Mouse (Mus musculus) stomach, embryonic 16.5 days (tissue): ENCODE results near the gene Cplx3. TPM values are rescaled to one million over a fixed set of nuclear protein-coding genes. Genes with fewer than 3 reads are reported as not detected.

Experiments used
- ATAC-seq: fragments of 200-750 bp; cut with Nextera tagmentation; 2 replicates; pipeline ENCODE4 v1.8.0; 2017; ENCODE audit warnings: moderate number of reproducible peaks, moderate TSS enrichment; ENCODE audit not compliant: insufficient read depth, low FRiP score
- H3K27ac ChIP-seq: fragments of 300-500 bp; sonication (generic); 2 replicates; pipeline ENCODE4 v1.5.1; 2014; ENCODE audit warnings: low read length
- H3K27me3 ChIP-seq: fragments of 300-500 bp; sonication (generic); 2 replicates; pipeline ENCODE4 v1.6.1; 2014; ENCODE audit warnings: low read length, control low read depth, mixed read lengths; ENCODE audit not compliant: control insufficient read depth, insufficient read depth
- H3K36me3 ChIP-seq: fragments of 300-500 bp; sonication (generic); 2 replicates; pipeline ENCODE4 v1.6.1; 2014; ENCODE audit warnings: low read length; ENCODE audit not compliant: control insufficient read depth, insufficient read depth
- H3K4me1 ChIP-seq: fragments of 300-500 bp; sonication (generic); 2 replicates; pipeline ENCODE4 v1.6.1; 2014; ENCODE audit warnings: low read length, control low read depth, mixed read lengths; ENCODE audit not compliant: control insufficient read depth, insufficient read depth
- H3K4me2 ChIP-seq: fragments of 300-500 bp; sonication (generic); 2 replicates; pipeline ENCODE4 v1.6.1; 2014; ENCODE audit warnings: low read depth, low read length, mixed read lengths
- H3K4me3 ChIP-seq: fragments of 300-500 bp; sonication (generic); replicated peaks from 2 replicates; pipeline ENCODE4 v1.5.1; 2014; ENCODE audit warnings: mild to moderate bottlenecking, low read length
- H3K9ac ChIP-seq: fragments of 300-500 bp; sonication (generic); 2 replicates; pipeline ENCODE4 v1.6.1; 2014; ENCODE audit warnings: low read length
- H3K9me3 ChIP-seq: fragments of 300-500 bp; sonication (generic); replicated peaks from 2 replicates; pipeline ENCODE4 v1.6.1; 2016; ENCODE audit warnings: low read length, control low read depth; ENCODE audit not compliant: control insufficient read depth
- WGBS: fragments of 180-500 bp; shearing (Covaris S2); extraction: QIAGEN DNeasy Blood & Tissue Kit; methylation state at CpG from one replicate; pipeline ENCODE4 v1.1.7; 2014; 5-methylcytosine and 5-hydroxymethylcytosine counted together
- polyA plus RNA-seq: library from polyadenylated mRNA; unstranded; fragments of >200 nt; fragmentation: Nextera tagmentation; extraction: Ambion mirVana; gene quantifications from 2 replicates; pipeline ENCODE4 v1.2.1, GENCODE M21; 2015

The Cplx3 gene
- polyA plus RNA-seq, 1 experiment from 2014 or later: not detected

- Histone ChIP-seq H3K4me3 (peak overlapping the region; percentile 32), H3K27ac (peak overlapping the region; percentile 95), H3K4me1 (peaks cover 69% of the 10 kb centered on the region), H3K9ac (peak overlapping the region; percentile 59), H3K27me3 (no peaks in the 10 kb centered on the region), H3K36me3 (no peaks in the 10 kb centered on the region), H3K9me3 (no peaks in the 10 kb centered on the region), H3K4me2 (peak overlapping the region; percentile 57)
- peak; percentile 61 for ATAC-seq
- 4% methylated on average over 15 of the region's 15 CpGs for WGBS
Measured at GRCm38 (mm10) chr9:57640384-57640783, 34.3 kb upstream of the Cplx3 start.

GRCm38 (mm10) chr9:57639661-57640328 lies 33.7 kb upstream of the Cplx3 start:
- Histone ChIP-seq H3K27ac (peak overlapping the region; percentile 95), H3K36me3 (no peaks in the 10 kb centered on the region), H3K27me3 (no peaks in the 10 kb centered on the region), H3K9me3 (no peaks in the 10 kb centered on the region), H3K4me3 (peak overlapping the region; percentile 32), H3K4me1 (peaks cover 69% of the 10 kb centered on the region), H3K9ac (peak overlapping the region; percentile 59), H3K4me2 (peak overlapping the region; percentile 57)
- no peak for ATAC-seq
- 60% methylated on average over 5 of the region's 5 CpGs for WGBS

- 33% methylated on average over 8 of the region's 8 CpGs for WGBS
- no peaks in the 10 kb centered on the region for H3K36me3 ChIP-seq
- H3K27ac ChIP-seq: peak overlapping the region; percentile 95
- H3K4me1 ChIP-seq: peaks cover 68% of the 10 kb centered on the region
- H3K9me3 ChIP-seq: no peaks in the 10 kb centered on the region
- H3K4me3 ChIP-seq: peak overlapping the region; percentile 20; the same call in 1 of the 2 replicates
- peak overlapping the region; percentile 59 for H3K9ac ChIP-seq
- ATAC-seq: peak; percentile 87
- no peaks in the 10 kb centered on the region for H3K27me3 ChIP-seq
- H3K4me2 ChIP-seq: peak overlapping the region; percentile 57
Measured at GRCm38 (mm10) chr9:57638651-57639459, 32.8 kb upstream of the Cplx3 start.

GRCm38 (mm10) chr9:57637741-57638322 lies 31.8 kb upstream of the Cplx3 start:
- peak; percentile 49; the same call in 1 of the 2 replicates for ATAC-seq
- H3K36me3 ChIP-seq: no peaks in the 10 kb centered on the region
- H3K27ac ChIP-seq: peak overlapping the region; percentile 95
- 7% methylated on average over 6 of the region's 6 CpGs for WGBS
- peak overlapping the region; percentile 57 for H3K4me2 ChIP-seq
- peak overlapping the region; percentile 59 for H3K9ac ChIP-seq
- no peaks in the 10 kb centered on the region for H3K9me3 ChIP-seq
- no peaks in the 10 kb centered on the region for H3K27me3 ChIP-seq
- peaks cover 63% of the 10 kb centered on the region for H3K4me1 ChIP-seq
- peak overlapping the region; percentile 20 for H3K4me3 ChIP-seq

- Histone ChIP-seq H3K27me3 (no peaks in the 10 kb centered on the region), H3K4me1 (peaks cover 62% of the 10 kb centered on the region), H3K9me3 (no peaks in the 10 kb centered on the region), H3K36me3 (no peaks in the 10 kb centered on the region), H3K4me2 (peak overlapping the region; percentile 57), H3K9ac (no peak overlapping the region), H3K27ac (peak overlapping the region; percentile 95), H3K4me3 (no peak overlapping the region)
- ATAC-seq: no peak
- WGBS: 37% methylated on average over 3 of the region's 3 CpGs
Measured at GRCm38 (mm10) chr9:57637272-57637671, 31.2 kb upstream of the Cplx3 start.

- ATAC-seq: no peak
- 0 out of 2 replicates have a peak, but pooled peaks cover 10% of the 10 kb centered on the region for H3K36me3 ChIP-seq
- H3K27me3 ChIP-seq: no peaks in the 10 kb centered on the region
- H3K4me3 ChIP-seq: no peak overlapping the region
- H3K4me2 ChIP-seq: no peak overlapping the region
- H3K27ac ChIP-seq: peak overlapping the region; percentile 11; the same call in 1 of the 2 replicates
- no peak overlapping the region for H3K9ac ChIP-seq
- no peaks in the 10 kb centered on the region for H3K9me3 ChIP-seq
- peaks cover 36% of the 10 kb centered on the region for H3K4me1 ChIP-seq
- 30% methylated on average over 4 of the region's 4 CpGs for WGBS
Measured at GRCm38 (mm10) chr9:57633481-57634024, 27.5 kb upstream of the Cplx3 start.

- no peak overlapping the region for H3K4me3 ChIP-seq
- no peaks in the 10 kb centered on the region for H3K27me3 ChIP-seq
- H3K9ac ChIP-seq: no peak overlapping the region
- H3K27ac ChIP-seq: peak overlapping the region; percentile 9; the same call in 1 of the 2 replicates
- 0 out of 2 replicates have a peak, but pooled peaks cover 16% of the 10 kb centered on the region for H3K4me1 ChIP-seq
- no peak overlapping the region for H3K4me2 ChIP-seq
- WGBS: 60% methylated on average over 14 of the region's 14 CpGs
- peaks cover 38% of the 10 kb centered on the region for H3K36me3 ChIP-seq
- H3K9me3 ChIP-seq: no peaks in the 10 kb centered on the region
- ATAC-seq: peak; percentile 71
Measured at GRCm38 (mm10) chr9:57629118-57629874, 23.2 kb upstream of the Cplx3 start.

- Histone ChIP-seq H3K4me3 (no peak overlapping the region), H3K9me3 (no peaks in the 10 kb centered on the region), H3K4me1 (0 out of 2 replicates have a peak, but pooled peaks cover 12% of the 10 kb centered on the region), H3K9ac (no peak overlapping the region), H3K4me2 (no peak overlapping the region), H3K27me3 (no peaks in the 10 kb centered on the region), H3K27ac (no peak overlapping the region), H3K36me3 (peaks cover 40% of the 10 kb centered on the region)
- ATAC-seq: no peak
- WGBS: 90% methylated on average over 12 of the region's 12 CpGs
Measured at GRCm38 (mm10) chr9:57628717-57629116, 22.6 kb upstream of the Cplx3 start.
